Mouse (Mus musculus) limb, embryonic 13.5 days (tissue): ENCODE results near the gene Npr2. TPM values are rescaled to one million over a fixed set of nuclear protein-coding genes. Genes with fewer than 3 reads are reported as not detected.

Experiments
- ATAC-seq: fragments of 200-750 bp; cut with Nextera tagmentation; 2 replicates; pipeline ENCODE4 v1.8.0; 2017; ENCODE audit warnings: low read depth, moderate number of reproducible peaks, moderate TSS enrichment; ENCODE audit not compliant: low FRiP score
- H3K27ac ChIP-seq: fragments of 300-500 bp; sonication (generic); 2 replicates; pipeline ENCODE4 v1.5.1; 2015; ENCODE audit warnings: inconsistent platforms, mild to moderate bottlenecking, moderate library complexity
- H3K27me3 ChIP-seq: fragments of 300-500 bp; sonication (generic); 2 replicates; pipeline ENCODE4 v1.6.1; 2015; ENCODE audit warnings: mild to moderate bottlenecking, inconsistent platforms
- H3K36me3 ChIP-seq: fragments of 300-500 bp; sonication (generic); 2 replicates; pipeline ENCODE4 v1.6.1; 2015; ENCODE audit warnings: inconsistent platforms, mild to moderate bottlenecking, moderate library complexity
- H3K4me1 ChIP-seq: fragments of 300-500 bp; sonication (generic); 2 replicates; pipeline ENCODE4 v1.6.1; 2015; ENCODE audit warnings: inconsistent platforms
- H3K4me2 ChIP-seq: fragments of 300-500 bp; sonication (generic); replicated peaks from 2 replicates; pipeline ENCODE4 v1.6.1; 2015; ENCODE audit warnings: inconsistent platforms, mild to moderate bottlenecking, moderate library complexity
- H3K4me3 ChIP-seq: fragments of 300-500 bp; sonication (generic); 2 replicates; pipeline ENCODE4 v1.5.1; 2015; ENCODE audit warnings: moderate library complexity, mild to moderate bottlenecking, inconsistent platforms
- H3K9ac ChIP-seq: fragments of 300-500 bp; sonication (generic); 2 replicates; pipeline ENCODE4 v1.6.1; 2015; ENCODE audit warnings: mild to moderate bottlenecking, inconsistent platforms
- H3K9me3 ChIP-seq: fragments of 300-500 bp; sonication (generic); 2 replicates; pipeline ENCODE4 v1.6.1; 2016; ENCODE audit warnings: inconsistent platforms
- WGBS: fragments of 180-500 bp; shearing (Covaris S2); methylation state at CpG from one replicate; pipeline ENCODE4 v1.1.7; 2015; 5-methylcytosine and 5-hydroxymethylcytosine counted together
- polyA plus RNA-seq: library from polyadenylated mRNA; unstranded; fragments of >200 nt; fragmentation: Nextera tagmentation; extraction: Ambion mirVana; gene quantifications from 2 replicates; pipeline ENCODE4 v1.2.1, GENCODE M21; 2015

Gene Npr2
- polyA plus RNA-seq, 1 experiment from 2014 or later: 18.7 TPM

GRCm38 (mm10) chr4:43598650-43599380 is 32.9 kb upstream of the Npr2 start:
- Histone ChIP-seq H3K9ac (no peak overlapping the region), H3K27ac (no peak overlapping the region), H3K4me2 (no peak overlapping the region), H3K27me3 (no peaks in the 10 kb centered on the region), H3K9me3 (no peaks in the 10 kb centered on the region), H3K4me1 (no peaks in the 10 kb centered on the region), H3K4me3 (no peak overlapping the region), H3K36me3 (no peaks in the 10 kb centered on the region)
- no peak for ATAC-seq
- 78% methylated on average over 7 of the region's 7 CpGs for WGBS

- no peaks in the 10 kb centered on the region for H3K36me3 ChIP-seq
- no peaks in the 10 kb centered on the region for H3K27me3 ChIP-seq
- H3K4me3 ChIP-seq: no peak overlapping the region
- H3K27ac ChIP-seq: no peak overlapping the region
- H3K4me2 ChIP-seq: no peak overlapping the region
- WGBS: 78% methylated on average over 9 of the region's 9 CpGs
- ATAC-seq: no peak
- no peaks in the 10 kb centered on the region for H3K9me3 ChIP-seq
- H3K4me1 ChIP-seq: no peaks in the 10 kb centered on the region
- no peak overlapping the region for H3K9ac ChIP-seq
These were observed 31.4 kb upstream of the Npr2 start for GRCm38 (mm10) chr4:43600195-43600934.

DNA sequence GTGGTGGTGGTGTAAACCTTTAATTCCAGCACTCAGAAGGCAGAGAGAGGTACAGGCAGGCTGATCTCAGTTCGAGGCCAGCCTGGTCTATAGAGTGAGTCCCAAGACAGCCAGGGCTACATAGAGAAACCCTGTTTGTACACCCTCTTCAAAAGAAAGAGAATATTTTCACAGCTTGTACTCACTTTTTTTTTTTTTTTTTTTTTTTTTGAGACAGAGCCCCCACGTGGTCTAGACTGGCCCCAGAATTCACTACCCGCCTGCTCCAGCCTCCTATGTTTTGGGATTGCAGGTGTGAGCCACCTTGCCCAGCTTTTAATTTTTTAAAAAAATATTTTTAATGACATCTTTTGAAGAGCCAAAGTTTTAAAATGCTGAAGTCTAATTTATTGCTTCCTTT is 27.6 kb upstream of the Npr2 start:
- no peaks in the 10 kb centered on the region for H3K36me3 ChIP-seq
- H3K9me3 ChIP-seq: no peaks in the 10 kb centered on the region
- no peaks in the 10 kb centered on the region for H3K4me1 ChIP-seq
- no peak overlapping the region for H3K4me2 ChIP-seq
- no peak for ATAC-seq
- 59% methylated on average over 3 of the region's 3 CpGs for WGBS
- no peak overlapping the region for H3K9ac ChIP-seq
- no peaks in the 10 kb centered on the region for H3K27me3 ChIP-seq
- no peak overlapping the region for H3K27ac ChIP-seq
- no peak overlapping the region for H3K4me3 ChIP-seq

DNA sequence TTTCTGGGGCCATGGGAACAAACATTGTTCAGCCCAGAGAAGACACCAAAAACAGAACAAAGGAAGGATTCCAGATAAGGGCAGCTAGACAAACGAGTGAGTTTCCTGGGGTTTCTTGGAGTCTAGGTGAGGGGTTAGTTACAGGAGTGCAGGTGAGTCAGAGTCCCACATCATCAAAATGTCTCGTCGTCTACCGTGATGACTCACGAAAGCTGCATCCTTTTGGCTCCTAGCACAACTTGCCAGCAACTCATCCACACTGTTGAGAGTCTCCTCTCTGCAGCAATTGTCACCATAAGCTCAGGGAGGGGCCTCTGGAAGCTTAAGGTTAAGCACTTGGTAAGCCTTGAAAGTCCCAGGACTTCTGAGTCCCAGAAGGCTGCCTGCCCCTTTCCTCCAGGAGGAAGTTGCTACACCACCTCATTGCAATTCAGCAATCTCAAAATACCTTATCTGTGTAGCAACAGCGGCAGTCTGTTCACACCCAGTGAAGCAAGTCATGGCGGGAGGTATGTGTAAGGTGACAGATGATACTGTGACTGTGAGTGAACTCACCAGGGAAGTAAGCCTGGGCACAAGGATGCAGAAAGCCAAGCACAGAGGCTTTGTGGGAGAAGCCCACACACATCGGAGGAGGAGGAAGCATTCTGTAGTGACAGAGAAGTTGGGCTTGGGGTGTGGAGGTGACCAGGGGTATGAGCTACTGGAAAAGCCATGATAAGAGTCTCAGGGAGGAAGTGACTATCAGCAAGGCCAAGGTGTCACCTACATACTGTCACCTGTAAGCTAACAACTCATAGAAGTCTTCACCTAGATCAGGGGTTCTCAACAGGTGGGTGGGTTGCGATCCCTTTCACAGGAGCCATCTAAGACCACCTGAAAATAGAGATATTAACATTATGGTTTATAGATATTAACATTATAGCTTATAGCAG is 26.7 kb upstream of the Npr2 start:
- no peak for ATAC-seq
- no peak overlapping the region for H3K9ac ChIP-seq
- no peak overlapping the region for H3K4me3 ChIP-seq
- 78% methylated on average over 9 of the region's 9 CpGs for WGBS
- no peaks in the 10 kb centered on the region for H3K4me1 ChIP-seq
- no peaks in the 10 kb centered on the region for H3K9me3 ChIP-seq
- H3K36me3 ChIP-seq: no peaks in the 10 kb centered on the region
- H3K27ac ChIP-seq: no peak overlapping the region
- H3K4me2 ChIP-seq: no peak overlapping the region
- H3K27me3 ChIP-seq: no peaks in the 10 kb centered on the region

GRCm38 (mm10) chr4:43612534-43612933 is 19.2 kb upstream of the Npr2 start:
- Histone ChIP-seq H3K4me3 (no peak overlapping the region), H3K4me1 (no peaks in the 10 kb centered on the region), H3K9ac (no peak overlapping the region), H3K27me3 (no peaks in the 10 kb centered on the region), H3K9me3 (no peaks in the 10 kb centered on the region), H3K27ac (no peak overlapping the region), H3K4me2 (no peak overlapping the region), H3K36me3 (no peaks in the 10 kb centered on the region)
- ATAC-seq: no peak
- 72% methylated on average over 10 of the region's 10 CpGs for WGBS

DNA sequence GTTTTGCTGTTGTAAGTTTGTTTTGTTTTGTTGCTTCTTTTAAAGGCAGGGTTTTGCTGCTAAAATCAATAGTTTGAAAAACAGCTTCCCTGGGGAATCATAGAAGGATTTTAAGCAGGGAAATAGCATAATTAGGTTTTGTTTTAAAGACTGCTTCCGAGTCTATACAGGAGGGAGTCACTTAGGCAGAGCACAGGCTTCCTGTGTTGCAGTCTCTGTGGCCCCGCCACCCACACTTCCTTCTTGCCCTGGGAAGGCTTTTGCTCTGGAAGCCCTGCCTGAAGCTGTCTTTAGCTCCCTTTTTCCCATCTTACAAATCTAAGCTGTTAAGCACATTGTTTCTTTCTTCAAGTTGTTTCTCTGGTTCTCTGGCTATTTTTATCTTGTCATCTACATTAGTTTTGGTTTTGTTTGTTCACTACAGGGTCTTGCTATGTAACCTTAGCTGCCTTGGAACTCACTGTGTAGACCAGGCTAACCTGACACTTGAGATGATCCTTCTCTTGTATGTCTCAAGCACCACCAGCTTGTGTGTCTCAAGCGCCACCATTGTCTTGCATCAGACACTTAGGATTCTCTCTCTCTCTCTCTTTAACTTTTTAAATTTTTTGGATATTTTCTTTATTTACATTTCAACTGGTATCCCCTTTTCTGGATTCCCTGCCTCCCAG is 18.5 kb upstream of the Npr2 start:
- ATAC-seq: no peak
- Histone ChIP-seq H3K27ac (no peak overlapping the region), H3K4me3 (no peak overlapping the region), H3K9me3 (no peaks in the 10 kb centered on the region), H3K36me3 (no peaks in the 10 kb centered on the region), H3K27me3 (no peaks in the 10 kb centered on the region), H3K4me2 (no peak overlapping the region), H3K4me1 (no peaks in the 10 kb centered on the region), H3K9ac (no peak overlapping the region)
- WGBS: 62% methylated on average over 3 of the region's 3 CpGs

- Histone ChIP-seq H3K4me1 (no peaks in the 10 kb centered on the region), H3K9ac (no peak overlapping the region), H3K27me3 (no peaks in the 10 kb centered on the region), H3K36me3 (no peaks in the 10 kb centered on the region), H3K4me2 (no peak overlapping the region), H3K9me3 (peaks cover 5% of the 10 kb centered on the region), H3K27ac (no peak overlapping the region), H3K4me3 (no peak overlapping the region)
- no peak for ATAC-seq
- 72% methylated on average over 4 of the region's 4 CpGs for WGBS
These were observed 11.5 kb upstream of the Npr2 start for GRCm38 (mm10) chr4:43620146-43620778.

DNA sequence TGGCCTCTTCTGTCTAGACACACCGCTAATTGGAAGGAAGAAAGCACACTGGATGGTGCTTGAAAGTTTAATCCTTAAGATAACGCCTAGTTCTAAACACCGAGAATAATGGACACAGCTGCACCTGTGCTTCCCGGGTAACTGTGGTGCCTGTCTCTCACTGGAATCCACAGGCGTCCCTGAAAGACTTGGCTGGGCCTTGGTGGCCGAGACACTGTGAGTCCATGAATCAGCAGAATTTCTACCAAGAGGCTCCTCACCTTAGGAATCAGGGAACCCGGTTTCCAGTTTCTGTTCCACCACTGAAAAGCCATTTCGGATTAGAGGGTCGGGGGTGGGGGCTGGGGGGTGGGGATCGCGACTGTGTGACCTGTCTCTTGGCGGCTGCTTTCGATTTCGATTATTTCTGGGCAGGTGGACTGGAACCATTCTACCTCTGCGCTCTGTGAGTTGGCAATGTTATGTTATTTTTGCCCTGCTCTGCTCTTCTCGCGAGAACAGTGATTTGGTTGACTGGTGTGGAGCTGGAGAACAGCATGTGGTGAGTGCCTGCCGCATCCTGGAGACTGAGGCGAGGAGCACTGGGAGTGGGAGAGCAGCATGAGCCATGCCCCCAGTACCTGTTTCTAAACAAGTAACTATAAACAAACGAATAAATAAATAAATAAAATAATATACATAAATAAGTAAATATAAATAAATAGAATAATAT is 2.5 kb upstream of the Npr2 start:
- Histone ChIP-seq H3K4me1 (peaks cover 33% of the 10 kb centered on the region), H3K9me3 (peaks cover 12% of the 10 kb centered on the region), H3K27ac (no peak overlapping the region), H3K27me3 (peaks cover 9% of the 10 kb centered on the region; the same call in 1 of the 2 replicates), H3K4me2 (no peak overlapping the region), H3K4me3 (no peak overlapping the region), H3K9ac (no peak overlapping the region), H3K36me3 (no peaks in the 10 kb centered on the region)
- 45% methylated on average over 20 of the region's 20 CpGs for WGBS
- ATAC-seq: no peak

DNA sequence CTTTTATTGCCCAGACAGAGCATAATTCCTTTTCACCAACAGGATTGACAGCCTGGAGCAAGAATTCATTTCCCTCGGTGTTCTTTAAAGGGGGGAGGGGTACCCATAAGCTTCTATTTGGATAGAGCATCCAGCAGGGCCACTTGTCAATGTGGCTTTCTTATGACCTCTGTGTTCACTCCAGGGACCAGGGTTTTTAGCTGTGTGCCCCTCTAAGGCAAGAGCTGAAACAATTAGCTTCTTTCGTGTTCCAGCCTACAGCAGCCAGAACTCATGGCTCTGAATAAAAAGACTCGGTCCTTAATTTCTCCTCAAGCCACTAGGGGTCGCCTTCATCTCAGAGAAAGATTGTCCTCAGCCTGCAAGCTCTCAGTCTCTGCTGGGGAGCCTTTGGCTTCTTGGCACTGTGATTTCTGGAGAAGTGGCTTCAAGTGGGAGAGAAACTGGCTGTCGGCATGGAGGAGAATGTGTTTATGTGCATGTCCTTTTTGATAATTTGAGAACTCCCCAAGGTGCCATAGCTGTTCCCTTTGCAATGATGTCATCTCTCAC is 1.6 kb upstream of the Npr2 start:
- WGBS: 5% methylated on average over 5 of the region's 5 CpGs

GRCm38 (mm10) chr4:43630671-43631045 is 1.1 kb upstream of the Npr2 start:
- Histone ChIP-seq H3K27me3 (peaks cover 9% of the 10 kb centered on the region; the same call in 1 of the 2 replicates), H3K4me2 (peak overlapping the region; percentile 94), H3K9ac (peak overlapping the region; percentile 97), H3K9me3 (peaks cover 3% of the 10 kb centered on the region; the same call in 1 of the 2 replicates), H3K27ac (peak overlapping the region; percentile 76; the same call in 1 of the 2 replicates), H3K4me3 (peak overlapping the region; percentile 73), H3K36me3 (no peaks in the 10 kb centered on the region), H3K4me1 (peaks cover 45% of the 10 kb centered on the region)
- 24% methylated on average over 5 of the region's 5 CpGs for WGBS
- ATAC-seq: peak; percentile 10; the same call in 1 of the 2 replicates

More for the DNA sequence above, 1.6 kb upstream of the Npr2 start:
- Histone ChIP-seq H3K4me1 (peaks cover 42% of the 10 kb centered on the region), H3K4me2 (peak overlapping the region; percentile 94; the same call in 1 of the 2 replicates), H3K9me3 (peaks cover 8% of the 10 kb centered on the region), H3K4me3 (no peak overlapping the region), H3K36me3 (no peaks in the 10 kb centered on the region), H3K27me3 (peaks cover 9% of the 10 kb centered on the region; the same call in 1 of the 2 replicates), H3K9ac (no peak overlapping the region), H3K27ac (peak overlapping the region; percentile 76; the same call in 1 of the 2 replicates)
- peak; percentile 62; the same call in 1 of the 2 replicates for ATAC-seq
